Mouse (Mus musculus): ENCODE results near the gene Tc2n. TPM values are rescaled to one million over a fixed set of nuclear protein-coding genes. Genes with fewer than 3 reads are reported as not detected.

Tc2n gene
- 0.92 and 1.1 TPM in 2 replicates for polyA plus RNA-seq (2015; fragmentation: Nextera tagmentation; extraction: Ambion mirVana)

DNA sequence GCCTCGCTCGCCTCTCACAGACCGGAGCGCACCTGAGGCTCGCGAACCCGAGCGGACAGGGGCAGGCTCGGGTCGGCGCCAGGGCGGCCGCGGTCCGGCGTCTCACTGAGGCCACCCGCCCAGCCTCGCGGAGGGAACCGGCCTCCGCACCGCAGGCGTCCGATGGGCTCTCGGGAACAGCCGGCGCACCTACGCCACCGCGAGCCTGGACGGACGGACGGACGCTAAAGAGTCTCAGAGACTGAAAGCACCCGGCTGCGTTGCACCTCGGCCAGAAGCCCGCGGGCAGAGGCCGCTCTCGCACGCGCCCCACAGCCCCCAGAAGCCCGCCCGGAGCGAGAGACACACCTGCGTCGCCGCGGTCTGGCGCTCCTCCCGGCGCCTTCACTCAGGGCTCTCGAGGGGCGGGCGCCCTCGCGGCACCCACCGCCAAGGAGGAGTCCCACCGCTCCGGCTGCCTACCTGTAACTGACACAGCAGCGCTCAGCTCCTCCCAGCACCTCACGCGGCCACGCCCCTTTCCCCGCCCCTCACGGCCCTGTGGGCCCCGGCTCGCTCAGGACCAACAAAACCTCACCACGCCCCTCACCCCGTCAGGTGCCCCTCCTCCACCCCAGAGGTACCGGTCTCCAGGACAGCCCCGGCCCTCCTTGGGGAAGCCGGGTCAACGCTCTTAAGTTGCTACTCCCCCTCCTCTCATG, at the start of gene Tc2n:
Gene Tc2n (minus strand): TSS at position 470 of the 701 bp plus-strand sequence.
- Histone ChIP-seq H3K4me2 (peak within 1 kb of the TSS; percentile 99), H3K4me1 (peaks cover 7% of the 10 kb centered on the region; the same call in 1 of the 2 replicates), H3K27me3 (peaks cover 12% of the 10 kb centered on the region), H3K9me3 (no peaks in the 10 kb centered on the region), H3K4me3 (peak within 1 kb of the TSS; percentile 71), H3K36me3 (no peaks in the 10 kb centered on the region), H3K27ac (no peak within 1 kb of the TSS), H3K9ac (0 out of 2 replicates have a peak within 1 kb of the TSS, but pooled peaks have one; percentile 28)
- peak; percentile 92 for ATAC-seq (ENCODE audit: insufficient number of reproducible peaks, low FRiP score, low TSS enrichment, low read depth)
- under 1% methylated on average over 71 of the region's 75 CpGs for WGBS

GRCm38 (mm10) chr12:101767306-101768053, 49.2 kb upstream of the Tc2n start:
- ATAC-seq (ENCODE audit: insufficient number of reproducible peaks, low FRiP score, low TSS enrichment, low read depth) = no peak
- no peak overlapping the region for H3K9ac ChIP-seq
- 0 out of 2 replicates have a peak overlapping the region, but pooled peaks have one; percentile 59 for H3K27ac ChIP-seq
- WGBS = 46% methylated on average over 9 of the region's 9 CpGs
- no peak overlapping the region for H3K4me3 ChIP-seq
- no peaks in the 10 kb centered on the region for H3K9me3 ChIP-seq
- H3K36me3 ChIP-seq = peaks cover 16% of the 10 kb centered on the region
- H3K4me1 ChIP-seq = peaks cover 24% of the 10 kb centered on the region
- H3K27me3 ChIP-seq = no peaks in the 10 kb centered on the region
- no peak overlapping the region for H3K4me2 ChIP-seq

GRCm38 (mm10) chr12:101766228-101766852, 48.0 kb upstream of the Tc2n start:
- Histone ChIP-seq H3K9me3 (no peaks in the 10 kb centered on the region), H3K4me3 (no peak overlapping the region), H3K36me3 (peaks cover 16% of the 10 kb centered on the region), H3K9ac (no peak overlapping the region), H3K27ac (peak overlapping the region; percentile 59), H3K4me2 (no peak overlapping the region), H3K27me3 (no peaks in the 10 kb centered on the region), H3K4me1 (peaks cover 24% of the 10 kb centered on the region)
- WGBS = 73% methylated on average over 3 of the region's 3 CpGs
- ATAC-seq (ENCODE audit: insufficient number of reproducible peaks, low FRiP score, low TSS enrichment, low read depth) = no peak

- H3K4me3 ChIP-seq = no peak overlapping the region
- ATAC-seq (ENCODE audit: insufficient number of reproducible peaks, low FRiP score, low TSS enrichment, low read depth) = no peak
- no peaks in the 10 kb centered on the region for H3K27me3 ChIP-seq
- peaks cover 24% of the 10 kb centered on the region for H3K4me1 ChIP-seq
- H3K27ac ChIP-seq = no peak overlapping the region
- no peaks in the 10 kb centered on the region for H3K9me3 ChIP-seq
- WGBS = 71% methylated on average over 5 of the region's 5 CpGs
- peaks cover 19% of the 10 kb centered on the region for H3K36me3 ChIP-seq
- no peak overlapping the region for H3K9ac ChIP-seq
- H3K4me2 ChIP-seq = no peak overlapping the region
Measured at GRCm38 (mm10) chr12:101764870-101765269, 46.5 kb upstream of the Tc2n start.

DNA sequence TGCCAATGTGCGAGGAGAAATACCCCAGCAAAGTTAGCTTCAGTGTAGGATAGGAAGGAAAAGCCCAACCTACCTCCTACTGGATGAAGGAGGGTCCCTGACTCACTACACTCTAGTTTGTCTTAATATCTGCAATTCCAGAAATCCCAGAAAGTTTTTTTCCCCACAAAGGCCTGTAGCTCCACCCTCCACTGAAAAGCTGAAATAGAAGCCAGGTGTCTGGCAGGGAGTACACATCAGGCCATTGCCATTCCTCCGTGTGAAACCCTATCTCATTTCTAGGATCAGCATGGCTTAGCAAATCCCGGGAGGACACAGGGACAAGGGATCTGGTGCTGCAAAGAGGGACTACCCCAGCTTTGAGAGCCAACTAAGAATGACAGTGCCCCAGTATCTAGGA, 44.7 kb upstream of the Tc2n start:
- no peak for ATAC-seq (ENCODE audit: insufficient number of reproducible peaks, low FRiP score, low TSS enrichment, low read depth)
- H3K9me3 ChIP-seq = no peaks in the 10 kb centered on the region
- peaks cover 16% of the 10 kb centered on the region for H3K36me3 ChIP-seq
- WGBS = 32% methylated on average over 3 of the region's 3 CpGs
- no peaks in the 10 kb centered on the region for H3K27me3 ChIP-seq
- H3K27ac ChIP-seq = peak overlapping the region; percentile 44; the same call in 1 of the 2 replicates
- H3K9ac ChIP-seq = no peak overlapping the region
- no peak overlapping the region for H3K4me3 ChIP-seq
- no peak overlapping the region for H3K4me2 ChIP-seq
- peaks cover 26% of the 10 kb centered on the region for H3K4me1 ChIP-seq

DNA sequence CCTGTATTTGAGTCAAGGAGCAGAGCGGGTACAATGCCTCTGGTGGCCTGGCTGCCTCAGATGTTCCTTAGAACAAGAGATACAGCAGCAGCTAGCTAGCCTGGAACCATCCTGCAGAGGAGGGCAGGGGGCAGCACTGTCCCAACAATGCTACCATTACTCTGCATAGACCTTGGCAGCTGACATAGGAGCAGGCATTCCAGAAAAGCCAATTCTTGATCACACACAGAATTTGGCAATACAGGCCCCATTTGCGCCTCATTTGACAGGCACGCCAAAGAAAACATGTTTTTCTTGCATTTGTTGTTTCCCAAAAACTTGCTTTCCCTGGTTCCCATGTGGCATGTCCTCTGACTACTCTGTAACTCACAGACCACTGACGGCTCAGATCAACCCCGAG, 43.7 kb upstream of the Tc2n start:
- no peaks in the 10 kb centered on the region for H3K9me3 ChIP-seq
- no peak overlapping the region for H3K27ac ChIP-seq
- WGBS = 87% methylated on average over 5 of the region's 5 CpGs
- no peaks in the 10 kb centered on the region for H3K27me3 ChIP-seq
- ATAC-seq (ENCODE audit: insufficient number of reproducible peaks, low FRiP score, low TSS enrichment, low read depth) = no peak
- no peak overlapping the region for H3K4me3 ChIP-seq
- H3K36me3 ChIP-seq = peaks cover 12% of the 10 kb centered on the region
- H3K4me2 ChIP-seq = no peak overlapping the region
- peaks cover 22% of the 10 kb centered on the region for H3K4me1 ChIP-seq
- H3K9ac ChIP-seq = no peak overlapping the region

DNA sequence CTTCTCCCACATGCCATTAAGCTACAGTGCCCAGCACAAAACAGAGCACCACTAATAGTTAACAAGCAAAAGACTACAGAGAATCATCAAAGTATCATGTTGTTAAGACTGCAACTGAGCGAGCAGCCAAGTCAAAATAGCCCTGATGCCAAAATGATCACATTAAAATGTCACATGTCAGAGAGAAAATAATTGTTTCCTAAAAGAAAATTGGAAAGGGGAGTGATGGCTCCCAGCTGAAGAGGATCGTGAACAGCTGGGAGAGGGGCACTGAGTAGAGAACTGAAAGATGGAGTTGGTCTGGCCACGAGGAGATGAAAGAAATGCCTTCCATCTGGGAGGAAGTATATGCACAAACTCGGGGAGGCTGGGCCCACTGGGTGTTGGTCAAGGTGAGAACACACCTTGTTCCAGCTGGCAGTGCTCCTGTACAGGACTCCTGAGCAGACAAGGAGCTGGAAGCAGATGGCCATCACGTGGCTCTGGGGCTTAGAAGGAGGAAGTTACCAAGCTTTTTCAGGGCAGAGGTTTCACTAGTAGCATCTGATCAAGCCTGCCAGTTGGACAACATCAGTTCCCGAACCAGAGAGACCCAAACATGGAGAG, 41.2 kb upstream of the Tc2n start:
- ATAC-seq (ENCODE audit: insufficient number of reproducible peaks, low FRiP score, low TSS enrichment, low read depth) = no peak
- 50% methylated on average over 6 of the region's 6 CpGs for WGBS
- Histone ChIP-seq H3K27ac (no peak overlapping the region), H3K4me2 (no peak overlapping the region), H3K36me3 (peaks cover 6% of the 10 kb centered on the region; the same call in 1 of the 2 replicates), H3K9me3 (no peaks in the 10 kb centered on the region), H3K9ac (no peak overlapping the region), H3K27me3 (no peaks in the 10 kb centered on the region), H3K4me1 (peaks cover 13% of the 10 kb centered on the region; the same call in 1 of the 2 replicates), H3K4me3 (no peak overlapping the region)

DNA sequence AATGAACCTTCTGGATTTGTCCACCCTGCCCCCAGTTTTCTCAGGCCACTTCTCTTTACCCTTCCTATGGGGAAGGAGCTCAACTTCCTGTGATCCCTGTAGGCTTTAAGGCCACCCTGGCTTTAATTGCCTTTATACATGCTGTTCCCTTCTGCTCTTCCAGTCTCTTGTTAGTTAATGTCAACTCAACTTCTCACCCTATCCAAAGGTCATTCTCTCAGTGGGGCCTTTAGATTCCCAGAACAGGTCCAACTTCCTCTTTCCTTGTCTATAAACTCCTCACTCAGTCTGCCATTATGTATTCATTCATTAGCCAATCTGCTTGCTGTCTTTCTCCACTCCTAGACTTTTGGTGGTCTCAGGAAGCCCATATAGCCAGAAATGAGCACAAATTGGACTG, 40.4 kb upstream of the Tc2n start:
- no peak for ATAC-seq (ENCODE audit: insufficient number of reproducible peaks, low FRiP score, low TSS enrichment, low read depth)
- H3K9ac ChIP-seq = no peak overlapping the region

GRCm38 (mm10) chr12:101742375-101742774, 24.1 kb upstream of the Tc2n start:
- Histone ChIP-seq H3K9ac (no peak overlapping the region), H3K4me2 (no peak overlapping the region), H3K36me3 (no peaks in the 10 kb centered on the region), H3K27ac (no peak overlapping the region), H3K4me3 (no peak overlapping the region), H3K27me3 (no peaks in the 10 kb centered on the region), H3K4me1 (0 out of 2 replicates have a peak, but pooled peaks cover 2% of the 10 kb centered on the region), H3K9me3 (no peaks in the 10 kb centered on the region)
- WGBS = 29% methylated on average over 2 of the region's 2 CpGs
- ATAC-seq (ENCODE audit: insufficient number of reproducible peaks, low FRiP score, low TSS enrichment, low read depth) = no peak

More for the DNA sequence above, 40.4 kb upstream of the Tc2n start:
- Histone ChIP-seq H3K4me3 (no peak overlapping the region), H3K27me3 (no peaks in the 10 kb centered on the region), H3K4me1 (peaks cover 10% of the 10 kb centered on the region; the same call in 1 of the 2 replicates), H3K27ac (no peak overlapping the region), H3K4me2 (no peak overlapping the region), H3K36me3 (peaks cover 14% of the 10 kb centered on the region), H3K9me3 (no peaks in the 10 kb centered on the region)

DNA sequence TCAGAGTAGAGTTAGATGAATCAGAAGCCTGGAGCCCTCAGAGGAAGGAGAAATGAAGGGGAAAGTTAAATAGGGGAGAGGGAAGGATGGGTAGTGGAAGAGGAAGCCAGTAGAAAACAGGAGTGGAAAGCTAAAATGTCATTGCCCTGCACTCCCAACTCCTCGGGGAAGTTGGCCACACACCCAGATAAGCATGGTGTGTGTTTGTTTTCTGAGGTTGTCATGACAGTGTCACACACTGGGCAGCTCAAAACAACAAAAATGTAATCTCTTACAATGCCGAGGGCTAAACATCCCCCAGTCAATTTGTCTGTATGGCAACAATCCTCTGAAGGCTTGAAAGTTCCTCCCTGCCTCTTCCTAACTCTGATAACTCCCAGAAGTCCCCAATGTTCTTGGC, 22.2 kb upstream of the Tc2n start:
- no peaks in the 10 kb centered on the region for H3K9me3 ChIP-seq

DNA sequence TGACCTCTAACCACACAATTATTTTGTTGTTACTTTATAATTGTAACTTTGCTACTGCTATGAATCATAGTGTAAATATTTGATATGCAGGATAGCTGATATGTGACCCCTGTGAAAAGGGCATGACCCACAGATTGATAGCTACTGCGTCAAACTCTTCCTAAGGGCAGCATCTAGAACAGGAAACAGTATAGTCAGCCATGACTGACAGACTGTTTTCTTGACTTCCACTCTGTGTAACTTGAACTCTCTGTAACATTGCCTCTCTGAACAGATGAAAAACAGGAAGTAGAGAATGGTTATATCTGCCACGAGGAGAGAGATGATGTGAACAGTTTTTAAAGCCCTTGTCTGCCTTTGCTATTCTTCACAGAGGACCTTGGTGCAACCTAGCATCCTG, 21.7 kb upstream of the Tc2n start:
- Histone ChIP-seq H3K4me2 (no peak overlapping the region), H3K9ac (no peak overlapping the region), H3K27me3 (no peaks in the 10 kb centered on the region), H3K4me1 (0 out of 2 replicates have a peak, but pooled peaks cover 2% of the 10 kb centered on the region), H3K9me3 (no peaks in the 10 kb centered on the region), H3K27ac (no peak overlapping the region), H3K4me3 (no peak overlapping the region), H3K36me3 (no peaks in the 10 kb centered on the region)
- WGBS = 34% methylated on average over 2 of the region's 2 CpGs
- ATAC-seq (ENCODE audit: insufficient number of reproducible peaks, low FRiP score, low TSS enrichment, low read depth) = no peak

More for the DNA sequence above, 22.2 kb upstream of the Tc2n start:
- no peak overlapping the region for H3K9ac ChIP-seq
- H3K27ac ChIP-seq = no peak overlapping the region
- no peak overlapping the region for H3K4me3 ChIP-seq
- no peak overlapping the region for H3K4me2 ChIP-seq
- ATAC-seq (ENCODE audit: insufficient number of reproducible peaks, low FRiP score, low TSS enrichment, low read depth) = no peak
- H3K27me3 ChIP-seq = no peaks in the 10 kb centered on the region
- H3K36me3 ChIP-seq = no peaks in the 10 kb centered on the region
- H3K4me1 ChIP-seq = 0 out of 2 replicates have a peak, but pooled peaks cover 2% of the 10 kb centered on the region
- WGBS = 51% methylated on average over 2 of the region's 2 CpGs

All from limb, embryonic 15.5 days (tissue).